Mouse (Mus musculus) kidney, postnatal 0 days (tissue): ENCODE measurements around the gene Hectd1. TPM values are rescaled to one million over a fixed set of nuclear protein-coding genes. Genes with fewer than 3 reads are reported as not detected.
A peak's percentile ranks its signal among the peaks of the same experiment; 100 is the strongest.

ENCODE experiments used
- ATAC-seq: fragments of 200-750 bp; cut with Nextera tagmentation; replicated peaks from 2 replicates; pipeline ENCODE4 v1.8.0; 2017; ENCODE audit warnings: low read depth, moderate number of reproducible peaks, moderate TSS enrichment, moderate library complexity; ENCODE audit not compliant: low FRiP score
- DNase-seq: peaks from one replicate; pipeline ENCODE4 v3.0.0-alpha.2; 2016; ENCODE audit warnings: low spot score
- H3K27ac ChIP-seq: fragments of 300-500 bp; sonication (generic); 2 replicates; pipeline ENCODE4 v1.5.1; 2014; ENCODE audit warnings: mild to moderate bottlenecking
- H3K27me3 ChIP-seq: fragments of 300-500 bp; sonication (generic); 2 replicates; pipeline ENCODE4 v1.6.1; 2014; ENCODE audit warnings: low read length, mixed read lengths; ENCODE audit not compliant: insufficient read depth
- H3K36me3 ChIP-seq: fragments of 300-500 bp; sonication (generic); 2 replicates; pipeline ENCODE4 v1.6.1; 2014; ENCODE audit warnings: low read length, mixed read lengths; ENCODE audit not compliant: insufficient read depth
- H3K4me1 ChIP-seq: fragments of 300-500 bp; sonication (generic); replicated peaks from 2 replicates; pipeline ENCODE4 v1.6.1; 2014; ENCODE audit warnings: antibody characterized with exemption, low read length, mixed read lengths; ENCODE audit not compliant: insufficient read depth
- H3K4me2 ChIP-seq: fragments of 300-500 bp; sonication (generic); 2 replicates; pipeline ENCODE4 v1.6.1; 2014; ENCODE audit warnings: mild to moderate bottlenecking, low read length, moderate library complexity, mixed read lengths
- H3K4me3 ChIP-seq: fragments of 300-500 bp; sonication (generic); replicated peaks from 2 replicates; pipeline ENCODE4 v1.5.1; 2014; ENCODE audit warnings: low read depth, low read length
- H3K9ac ChIP-seq: fragments of 300-500 bp; sonication (generic); 2 replicates; pipeline ENCODE4 v1.6.1; 2014; ENCODE audit warnings: low read depth, low read length
- H3K9me3 ChIP-seq: fragments of 300-500 bp; sonication (generic); replicated peaks from 2 replicates; pipeline ENCODE4 v1.6.1; 2016; ENCODE audit warnings: low read length, inconsistent platforms, mixed read lengths
- CTCF ChIP-seq: IDR thresholded peaks from 2 replicates; pipeline ENCODE4 v1.5.1; 2016; ENCODE audit warnings: antibody characterized with exemption, low read depth, mild to moderate bottlenecking, moderate library complexity
- WGBS: fragments of 180-500 bp; shearing (Covaris S2); extraction: QIAGEN DNeasy Blood & Tissue Kit; methylation state at CpG from one replicate; pipeline ENCODE4 v1.1.7; 2014; 5-methylcytosine and 5-hydroxymethylcytosine counted together
- polyA plus RNA-seq: library from polyadenylated mRNA; unstranded; fragments of >200 nt; fragmentation: Nextera tagmentation; extraction: Ambion mirVana; gene quantifications from 2 replicates; pipeline ENCODE4 v1.2.1, GENCODE M21; 2015

Hectd1 gene
- polyA plus RNA-seq, 1 experiment from 2014 or later = 28.1 TPM

DNA sequence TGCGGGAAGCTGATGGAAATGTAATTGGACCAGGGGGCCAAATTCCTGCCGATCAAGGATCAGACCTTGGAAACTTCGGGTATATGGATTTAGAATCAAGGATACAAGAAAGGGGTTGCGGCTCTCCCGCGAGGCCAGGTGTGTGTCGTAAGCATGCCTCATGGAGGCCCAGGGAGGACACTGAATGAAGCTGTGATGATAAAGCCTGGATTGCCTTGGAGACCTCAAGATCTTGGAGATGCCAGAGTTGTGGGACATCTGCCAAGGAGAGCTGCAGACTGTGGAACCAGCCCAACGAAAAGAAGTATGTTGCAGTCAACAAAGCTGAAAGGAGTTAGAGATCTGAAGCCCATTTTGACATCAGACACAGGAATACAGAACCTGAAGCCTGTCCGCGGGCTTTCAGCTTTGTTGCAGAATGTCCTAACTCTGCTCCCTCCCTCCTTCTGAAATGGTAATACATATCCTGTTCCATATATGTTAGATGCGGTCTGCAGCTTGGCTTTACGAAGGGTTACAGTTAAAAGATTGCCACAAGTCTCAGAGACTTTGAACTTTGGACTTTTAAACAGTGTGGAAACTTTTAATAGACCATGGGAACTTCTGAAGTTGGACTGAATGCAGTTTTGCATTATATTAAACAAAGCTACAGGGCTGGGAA is 73.3 kb downstream of the Hectd1 start:
- no peak for TF ChIP-seq CTCF
- Histone ChIP-seq H3K9me3 (no peaks in the 10 kb centered on the region), H3K9ac (no peak overlapping the region), H3K27me3 (no peaks in the 10 kb centered on the region), H3K4me2 (no peak overlapping the region), H3K27ac (no peak overlapping the region), H3K4me3 (no peak overlapping the region), H3K4me1 (no peaks in the 10 kb centered on the region), H3K36me3 (peaks cover 58% of the 10 kb centered on the region)
- DNase-seq (no peak), ATAC-seq (peak; percentile 21; the same call in 1 of the 2 replicates)
- 93% methylated on average over 12 of the region's 12 CpGs for WGBS

DNA sequence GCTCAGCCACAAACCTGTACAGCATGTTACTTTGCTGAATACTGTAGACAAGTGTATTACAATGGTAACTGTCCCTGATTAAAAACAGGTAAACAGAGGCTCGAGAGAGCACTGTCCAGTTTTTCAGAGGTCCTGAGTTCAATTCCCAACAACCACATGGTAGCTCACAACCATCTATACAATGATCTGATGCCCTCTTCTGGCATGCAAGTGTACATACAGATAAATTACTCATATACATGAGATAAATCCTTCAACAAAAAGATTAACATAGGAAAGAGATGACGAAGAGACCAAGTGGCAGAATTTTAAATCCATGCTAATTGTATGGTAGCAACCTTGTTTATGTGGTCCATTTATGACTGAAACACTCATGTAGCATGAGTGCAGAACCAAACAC is 82.0 kb downstream of the Hectd1 start:
- Histone ChIP-seq H3K27ac (no peak overlapping the region), H3K4me2 (no peak overlapping the region), H3K36me3 (peaks cover 67% of the 10 kb centered on the region), H3K9ac (no peak overlapping the region), H3K27me3 (no peaks in the 10 kb centered on the region), H3K4me3 (no peak overlapping the region), H3K9me3 (no peaks in the 10 kb centered on the region), H3K4me1 (no peaks in the 10 kb centered on the region)
- ATAC-seq (no peak), DNase-seq (no peak)
- WGBS = 84% methylated on average over 2 of the region's 2 CpGs
- peak; percentile 41 for TF ChIP-seq CTCF

- H3K9me3 ChIP-seq = no peaks in the 10 kb centered on the region
- H3K4me2 ChIP-seq = no peak overlapping the region
- 58% methylated on average over 6 of the region's 6 CpGs for WGBS
- ATAC-seq (no peak), DNase-seq (no peak)
- H3K4me1 ChIP-seq = no peaks in the 10 kb centered on the region
- peaks cover 48% of the 10 kb centered on the region for H3K36me3 ChIP-seq
- H3K27me3 ChIP-seq = no peaks in the 10 kb centered on the region
- no peak overlapping the region for H3K27ac ChIP-seq
- H3K4me3 ChIP-seq = no peak overlapping the region
- TF ChIP-seq CTCF = no peak
- no peak overlapping the region for H3K9ac ChIP-seq
These were observed 84.4 kb downstream of the Hectd1 start for GRCm38 (mm10) chr12:51744957-51745356.

GRCm38 (mm10) chr12:51741690-51742089 is 87.6 kb downstream of the Hectd1 start:
- no peak for ATAC-seq
- Histone ChIP-seq H3K4me3 (no peak overlapping the region), H3K4me2 (no peak overlapping the region), H3K27me3 (no peaks in the 10 kb centered on the region), H3K9ac (no peak overlapping the region), H3K27ac (no peak overlapping the region), H3K36me3 (peaks cover 27% of the 10 kb centered on the region), H3K9me3 (no peaks in the 10 kb centered on the region), H3K4me1 (no peaks in the 10 kb centered on the region)
- WGBS = 85% methylated on average over 6 of the region's 6 CpGs
- TF ChIP-seq CTCF = peak; percentile 76
- DNase-seq = peak; percentile 55

GRCm38 (mm10) chr12:51736807-51737206 is 92.5 kb downstream of the Hectd1 start:
- no peak for ATAC-seq
- 33% methylated on average over 1 of the region's 1 CpGs for WGBS
- TF ChIP-seq CTCF = no peak
- Histone ChIP-seq H3K4me3 (no peak overlapping the region), H3K4me1 (peaks cover 6% of the 10 kb centered on the region; the same call in 1 of the 2 replicates), H3K9me3 (no peaks in the 10 kb centered on the region), H3K27me3 (no peaks in the 10 kb centered on the region), H3K36me3 (no peaks in the 10 kb centered on the region), H3K4me2 (no peak overlapping the region), H3K9ac (no peak overlapping the region), H3K27ac (peak overlapping the region; percentile 64; the same call in 1 of the 2 replicates)
- DNase-seq = no peak

- H3K4me2 ChIP-seq = no peak overlapping the region
- H3K27me3 ChIP-seq = no peaks in the 10 kb centered on the region
- ATAC-seq = no peak
- H3K36me3 ChIP-seq = no peaks in the 10 kb centered on the region
- H3K27ac ChIP-seq = peak overlapping the region; percentile 64
- H3K4me3 ChIP-seq = no peak overlapping the region
- no peak for DNase-seq
- H3K9ac ChIP-seq = no peak overlapping the region
- 54% methylated on average over 3 of the region's 3 CpGs for WGBS
- no peaks in the 10 kb centered on the region for H3K9me3 ChIP-seq
- no peak for TF ChIP-seq CTCF
- peaks cover 6% of the 10 kb centered on the region; the same call in 1 of the 2 replicates for H3K4me1 ChIP-seq
These were observed 93.0 kb downstream of the Hectd1 start for GRCm38 (mm10) chr12:51736381-51736780.
